In the genomic region with DNA sequence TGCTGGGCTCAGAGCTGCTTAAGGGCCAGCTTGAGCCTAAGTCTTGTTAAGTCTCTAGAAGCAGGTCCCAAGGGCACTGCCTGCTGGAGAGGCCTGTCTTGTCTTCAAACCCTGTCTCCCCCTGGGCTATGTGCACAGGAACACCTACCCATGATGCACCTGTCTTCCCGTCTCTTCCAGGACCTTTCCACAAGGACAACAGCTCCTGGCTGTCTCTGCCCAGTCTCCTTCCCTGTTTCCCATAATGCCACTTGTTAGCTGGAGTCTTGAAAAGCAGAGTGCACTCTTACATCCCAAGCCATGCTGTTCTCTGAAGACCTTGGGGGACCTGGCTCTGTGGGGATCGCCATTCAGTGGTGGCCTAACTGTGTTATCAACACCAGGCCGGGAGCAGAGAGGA, we compare ENCODE assay signal across 25 mouse cellular contexts. TPM values are rescaled to one million over a fixed set of nuclear protein-coding genes. Genes with fewer than 3 reads are reported as not detected.
A peak's percentile ranks its signal among the peaks of the same experiment; 100 is the strongest.
DNase-seq lines count a peak whose midpoint lies in the region; ATAC-seq and TF ChIP-seq lines count a peak whose summit lies in the region.
"Had no signal": no experiment of that assay in that cellular context is flagged by ENCODE, and none has a peak within 500 bp of the region (broad histone marks: within the 10 kb centered on the region; RNA-seq: fewer than 3 reads in every experiment).

No protein-coding gene starts in this region.

- H3K36me3 ChIP-seq in forebrain, embryonic 13.5 days (ENCODE audit: poor library complexity, severe bottlenecking): no peaks in the 10 kb centered on the region
- no peaks in the 10 kb centered on the region for H3K36me3 ChIP-seq in heart, embryonic 12.5 days
- H3K36me3 ChIP-seq: embryonic facial prominence, embryonic 12.5 days; limb, embryonic 15.5 days; liver, embryonic 13.5 days; neural tube, embryonic 15.5 days had no signal

- no peak for TF ChIP-seq CTCF in layer of hippocampus, adult 2 months (conservative IDR thresholded peaks at IDR 0.05)

- no peak for ATAC-seq in forebrain, embryonic 13.5 days
- no peak for ATAC-seq in heart, embryonic 12.5 days (ENCODE audit: insufficient number of reproducible peaks, low FRiP score)
- no peak for ATAC-seq in megakaryocyte progenitor cell, adult 5-6 weeks (replicated peaks; ENCODE audit: poor library complexity)
- ATAC-seq: inflammation-experienced regulatory T-cells, adult 6 months; lung, postnatal 0 days had no signal

- H3K27ac ChIP-seq in layer of hippocampus, adult 2 months: peak overlapping the region; percentile 78
- peak overlapping the region; percentile 89 for H3K27ac ChIP-seq in forebrain, embryonic 13.5 days
- H3K27ac ChIP-seq in heart, embryonic 12.5 days (ENCODE audit: poor library complexity, severe bottlenecking): no peak overlapping the region
- H3K27ac ChIP-seq: embryonic facial prominence, embryonic 12.5 days; limb, embryonic 15.5 days; liver, embryonic 13.5 days; neural tube, embryonic 15.5 days had no signal

- H3K9ac ChIP-seq in forebrain, embryonic 13.5 days: no peak overlapping the region
- H3K9ac ChIP-seq in heart, embryonic 12.5 days: no peak overlapping the region
- H3K9ac ChIP-seq: embryonic facial prominence, embryonic 12.5 days; hindbrain, embryonic 14.5 days; limb, embryonic 15.5 days; liver, embryonic 13.5 days; neural tube, embryonic 15.5 days had no signal

- no peak for DNase-seq in layer of hippocampus, adult 2 months (ENCODE audit: low spot score in 2 of 2)
- DNase-seq in layer of hippocampus, adult 9-11 months: no peak
- peak; percentile 75 for DNase-seq in ZHBTc4 (ENCODE audit: low read depth, low spot score)
- DNase-seq in heart, postnatal 4 days: no peak
- DNase-seq: adrenal gland, postnatal 10 days; cerebellum, adult 8-10 months; cerebellum, postnatal 36 days; heart, postnatal 14 days; kidney, adult 11 months; kidney, postnatal 25 days; left cerebral cortex, postnatal 4 days; liver, embryonic 13.5 days; lung, adult 18-20 months; lung, postnatal 4 days; midbrain, embryonic 14.5 days; thymus, postnatal 4 days had no signal

- H3K4me3 ChIP-seq in layer of hippocampus, adult 2 months: no peak overlapping the region
- no peak overlapping the region for H3K4me3 ChIP-seq in forebrain, embryonic 13.5 days
- H3K4me3 ChIP-seq in heart, embryonic 12.5 days: no peak overlapping the region
- H3K4me3 ChIP-seq: embryonic facial prominence, embryonic 12.5 days; limb, embryonic 15.5 days; liver, embryonic 13.5 days; neural tube, embryonic 15.5 days had no signal

- H3K4me2 ChIP-seq in forebrain, embryonic 13.5 days: no peak overlapping the region
- no peak overlapping the region for H3K4me2 ChIP-seq in heart, embryonic 12.5 days
- H3K4me2 ChIP-seq: embryonic facial prominence, embryonic 12.5 days; hindbrain, embryonic 14.5 days; limb, embryonic 15.5 days; liver, embryonic 13.5 days had no signal

- H3K27me3 ChIP-seq in forebrain, embryonic 13.5 days: 0 out of 2 replicates have a peak, but pooled peaks cover 7% of the 10 kb centered on the region
- H3K27me3 ChIP-seq in heart, embryonic 12.5 days (replicated peaks): peaks cover 27% of the 10 kb centered on the region
- H3K27me3 ChIP-seq: embryonic facial prominence, embryonic 12.5 days; limb, embryonic 15.5 days; liver, embryonic 13.5 days had no signal

- 17% methylated on average over 3 of the region's 3 CpGs for WGBS in forebrain, embryonic 13.5 days
- WGBS in heart, embryonic 12.5 days: 52% methylated on average over 3 of the region's 3 CpGs

- H3K4me1 ChIP-seq in forebrain, embryonic 13.5 days: peaks cover 87% of the 10 kb centered on the region
- H3K4me1 ChIP-seq in heart, embryonic 12.5 days (replicated peaks): peaks cover 55% of the 10 kb centered on the region

- H3K9me3 ChIP-seq in forebrain, embryonic 13.5 days (replicated peaks): no peaks in the 10 kb centered on the region
- H3K9me3 ChIP-seq in heart, embryonic 12.5 days (replicated peaks): no peaks in the 10 kb centered on the region
- H3K9me3 ChIP-seq: embryonic facial prominence, embryonic 12.5 days; limb, embryonic 15.5 days; liver, embryonic 13.5 days; neural tube, embryonic 15.5 days had no signal

RNA-seq across cellular contexts. Expression of gene Prdm16, which starts 35.7 kb away (rescaled TPM):
- 10 to 100 TPM; 10.8 to 11.5 TPM for total RNA-seq in layer of hippocampus, adult 2 months (2021)
- 37.6 and 41.3 TPM in 2 replicates for polyA plus RNA-seq in forebrain, embryonic 13.5 days (2015; fragmentation: Nextera tagmentation; extraction: Ambion mirVana)
- 21.8 and 23.0 TPM in 2 replicates for polyA plus RNA-seq in heart, embryonic 12.5 days (2016; fragmentation: Nextera tagmentation; extraction: Ambion mirVana)
- total RNA-seq in heart, postnatal 4 days (2021): 10 to 100 TPM; 25.5 to 26.8 TPM
- total RNA-seq in megakaryocyte progenitor cell, adult 5-6 weeks (2015): 0.79 and 2.1 TPM in 2 replicates
- 1.6 and 6.2 TPM in 2 replicates for total RNA-seq in megakaryocyte progenitor cell, adult 5-6 weeks (2017)
